Mouse (Mus musculus) brain, embryonic 14.5 days (tissue): ENCODE results near the gene Krtap19-2. TPM values are rescaled to one million over a fixed set of nuclear protein-coding genes. Genes with fewer than 3 reads are reported as not detected.

Experiments
- DNase-seq: peaks from one replicate; pipeline ENCODE4 v3.0.0-alpha.2; 2011; ENCODE audit warnings: low read depth
- CTCF ChIP-seq: fragments of 200-500 bp; IDR thresholded peaks from 2 replicates; pipeline ENCODE4 v1.5.1; 2012; ENCODE audit warnings: inconsistent platforms, mild to moderate bottlenecking, moderate library complexity, borderline replicate concordance; ENCODE audit not compliant: insufficient read depth, insufficient read length; ENCODE audit errors: extremely low read depth
- POLR2A ChIP-seq: fragments of 200-500 bp; IDR thresholded peaks from 2 replicates; pipeline ENCODE4 v1.6.1; 2012; ENCODE audit warnings: mild to moderate bottlenecking, inconsistent platforms, borderline replicate concordance; ENCODE audit not compliant: poor library complexity, insufficient read depth, insufficient read length, severe bottlenecking; ENCODE audit errors: extremely low read depth
- polyA plus RNA-seq: library from polyadenylated mRNA; depleted of rRNA; stranded (reverse); fragments of >200 nt; gene quantifications from 2 replicates; pipeline ENCODE4 v1.2.3, GENCODE M21; 2012; rRNA removed

Gene Krtap19-2
- polyA plus RNA-seq, 1 experiment = not detected

DNA sequence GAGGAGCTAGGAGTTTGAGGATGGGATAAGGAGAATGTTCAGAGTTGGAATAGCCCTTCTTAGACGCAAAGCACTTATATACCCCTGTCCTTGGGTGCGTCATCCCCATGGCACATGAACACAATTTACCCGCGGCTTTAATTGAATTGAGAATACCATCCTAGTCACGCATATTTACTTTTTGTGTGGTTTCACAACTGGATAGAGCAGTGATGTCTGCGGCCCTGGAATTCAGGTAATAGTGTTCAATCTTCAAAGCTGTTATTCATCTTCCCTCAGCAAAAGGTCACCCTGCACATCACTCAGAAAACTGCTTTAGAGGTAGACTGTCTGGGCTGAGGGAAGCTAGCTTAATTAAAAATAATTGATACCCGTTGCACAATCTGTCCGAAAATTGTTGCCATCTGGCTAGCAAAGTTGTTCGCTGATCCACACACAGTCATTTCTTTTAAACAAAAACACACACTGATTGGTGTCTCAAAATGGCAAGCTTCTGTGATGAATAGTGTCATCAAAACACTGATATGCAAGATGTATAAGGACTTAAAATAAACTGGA lies 47.9 kb downstream of the Krtap19-2 start, which contains the start of gene Krtap14:
TSS of gene Krtap14 (minus strand) at position 51 of the 558 bp plus-strand sequence.
- TF ChIP-seq POLR2A = no peak
- TF ChIP-seq CTCF = no peak
- DNase-seq = peak; percentile 77

DNA sequence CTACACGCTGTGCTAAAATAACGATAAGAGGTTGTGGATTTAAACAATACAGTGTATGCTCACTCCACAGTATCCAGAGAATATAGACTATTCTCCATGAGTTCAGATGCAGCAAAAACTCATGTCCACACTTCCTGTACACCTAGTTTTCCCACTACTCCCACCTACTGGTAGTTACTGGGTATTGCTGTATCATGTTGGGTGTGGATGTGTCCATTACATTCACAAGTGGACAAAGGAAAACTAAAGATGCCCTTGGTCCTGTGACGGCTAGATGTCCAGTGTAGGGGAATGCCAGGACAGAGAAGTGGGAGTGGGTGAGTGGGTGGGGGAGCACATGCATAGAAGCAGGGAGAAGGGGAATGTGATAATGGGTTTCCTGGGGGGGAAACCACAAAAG lies 50.3 kb downstream of the Krtap19-2 start:
- peak; percentile 37 for DNase-seq
- TF ChIP-seq CTCF (peak; percentile 21; the same call in 1 of the 2 replicates), POLR2A (no peak)

Other genes starting within 250 kb of the Krtap19-2 start
- not detected in 2 replicates for gene 2310079G19Rik, start 246.6 kb downstream of the Krtap19-2 start, polyA plus RNA-seq
- gene Krtap26-1, start 226.5 kb downstream of the Krtap19-2 start, polyA plus RNA-seq = not detected in 2 replicates
- not detected in 2 replicates for gene Krtap27-1, start 202.6 kb downstream of the Krtap19-2 start, polyA plus RNA-seq
- gene 2310061N02Rik, start 166.3 kb downstream of the Krtap19-2 start, polyA plus RNA-seq = not detected in 2 replicates
- not detected in 2 replicates for gene Krtap13-1, start 145.4 kb downstream of the Krtap19-2 start, polyA plus RNA-seq
- not detected in 2 replicates for gene Krtap13, start 122.6 kb downstream of the Krtap19-2 start, polyA plus RNA-seq
- gene 2310034C09Rik, start 115.4 kb downstream of the Krtap19-2 start, polyA plus RNA-seq = not detected in 2 replicates
- not detected in 2 replicates for gene 2310057N15Rik, start 100.1 kb downstream of the Krtap19-2 start, polyA plus RNA-seq
- gene Gm5965, start 96.4 kb downstream of the Krtap19-2 start, polyA plus RNA-seq = not detected in 2 replicates
- not detected in 2 replicates for gene Gm20741, start 62.0 kb downstream of the Krtap19-2 start, polyA plus RNA-seq
- not detected in 2 replicates for gene Krtap15, start 54.1 kb downstream of the Krtap19-2 start, polyA plus RNA-seq
- not detected in 2 replicates for gene Krtap14, start 48.1 kb downstream of the Krtap19-2 start, polyA plus RNA-seq
- not detected in 2 replicates for gene Krtap19-1, start 4.9 kb downstream of the Krtap19-2 start, polyA plus RNA-seq
- gene Krtap19-3, start 3.8 kb upstream of the Krtap19-2 start, polyA plus RNA-seq = not detected in 2 replicates
- gene Krtap19-4, start 10.8 kb upstream of the Krtap19-2 start, polyA plus RNA-seq = not detected in 2 replicates
- gene Krtap19-5, start 22.2 kb upstream of the Krtap19-2 start, polyA plus RNA-seq = not detected in 2 replicates
- not detected in 2 replicates for gene Krtap19-9b, start 58.0 kb upstream of the Krtap19-2 start, polyA plus RNA-seq
- gene Krtap16-3, start 88.6 kb upstream of the Krtap19-2 start, polyA plus RNA-seq = not detected in 2 replicates
- gene Krtap22-2, start 136.5 kb upstream of the Krtap19-2 start, polyA plus RNA-seq = not detected in 2 replicates
- gene Gm10229, start 141.0 kb upstream of the Krtap19-2 start, polyA plus RNA-seq = not detected in 2 replicates
- not detected in 2 replicates for gene Krtap6-1, start 157.4 kb upstream of the Krtap19-2 start, polyA plus RNA-seq
- gene Gm10228, start 167.2 kb upstream of the Krtap19-2 start, polyA plus RNA-seq = not detected in 2 replicates
- gene Krtap6-5, start 173.6 kb upstream of the Krtap19-2 start, polyA plus RNA-seq = not detected in 2 replicates
- not detected in 2 replicates for gene 1110025L11Rik, start 189.7 kb upstream of the Krtap19-2 start, polyA plus RNA-seq
- not detected in 2 replicates for gene Krtap6-3, start 209.7 kb upstream of the Krtap19-2 start, polyA plus RNA-seq